Mouse (Mus musculus): ENCODE measurements at regions not wholly inside any gene's neighbourhood (a gene's known extent, or its start where the extent isn't known, plus 50 kb on each side); places are given as distances from the start of the nearest gene placed in this dataset.

- no peak for DNase-seq (ENCODE audit: low read depth, low spot score)
Measured at GRCm38 (mm10) chr9:113488651-113489050, 219.4 kb downstream of the Pdcd6ip start.

- DNase-seq (ENCODE audit: low read depth, low spot score), result no peak
Measured at GRCm38 (mm10) chr9:113486494-113487081, 221.5 kb downstream of the Pdcd6ip start.

GRCm38 (mm10) chr9:113479897-113480296 lies 228.2 kb downstream of the Pdcd6ip start:
- DNase-seq (ENCODE audit: low read depth, low spot score), result no peak

- DNase-seq (ENCODE audit: low read depth, low spot score), result no peak
Measured at GRCm38 (mm10) chr9:113478761-113479265, 229.2 kb downstream of the Pdcd6ip start.

GRCm38 (mm10) chr9:113471781-113472180 lies 236.3 kb downstream of the Pdcd6ip start:
- DNase-seq (ENCODE audit: low read depth, low spot score), result no peak

- DNase-seq (ENCODE audit: low read depth, low spot score), result no peak
Measured at GRCm38 (mm10) chr9:113462888-113463287, 245.2 kb downstream of the Pdcd6ip start.

- DNase-seq (ENCODE audit: low read depth, low spot score), result no peak
Measured at GRCm38 (mm10) chr9:113462267-113462887, 245.7 kb downstream of the Pdcd6ip start.

GRCm38 (mm10) chr9:113459885-113460284 lies 248.2 kb downstream of the Pdcd6ip start:
- DNase-seq (ENCODE audit: low read depth, low spot score), result no peak

GRCm38 (mm10) chr9:113459221-113459620 lies 248.8 kb downstream of the Pdcd6ip start:
- no peak for DNase-seq (ENCODE audit: low read depth, low spot score)

GRCm38 (mm10) chr9:113458741-113459154 lies 249.3 kb downstream of the Pdcd6ip start:
- no peak for DNase-seq (ENCODE audit: low read depth, low spot score)

- DNase-seq (ENCODE audit: low read depth, low spot score), result no peak
Measured at GRCm38 (mm10) chr9:113457169-113457850, 250.7 kb downstream of the Pdcd6ip start.

- peak; percentile 1 for DNase-seq (ENCODE audit: low read depth, low spot score)
Measured at GRCm38 (mm10) chr9:113455577-113455976, 252.5 kb downstream of the Pdcd6ip start.

GRCm38 (mm10) chr9:113453231-113453630 lies 254.8 kb downstream of the Pdcd6ip start:
- DNase-seq (ENCODE audit: low read depth, low spot score), result no peak

- DNase-seq (ENCODE audit: low read depth, low spot score), result peak; percentile 50
Measured at GRCm38 (mm10) chr9:113441770-113442411, 266.2 kb downstream of the Pdcd6ip start.

- no peak for DNase-seq (ENCODE audit: low read depth, low spot score)
Measured at GRCm38 (mm10) chr9:113438394-113438793, 269.7 kb downstream of the Pdcd6ip start.

GRCm38 (mm10) chr9:113435921-113436320 lies 272.1 kb downstream of the Pdcd6ip start:
- no peak for DNase-seq (ENCODE audit: low read depth, low spot score)

GRCm38 (mm10) chr9:113433424-113433823 lies 274.6 kb downstream of the Pdcd6ip start:
- no peak for DNase-seq (ENCODE audit: low read depth, low spot score)

- no peak for DNase-seq (ENCODE audit: low read depth, low spot score)
Measured at GRCm38 (mm10) chr9:113432601-113433179, 275.4 kb downstream of the Pdcd6ip start.

GRCm38 (mm10) chr9:113430411-113430810 lies 277.6 kb downstream of the Pdcd6ip start:
- DNase-seq (ENCODE audit: low read depth, low spot score), result no peak

- DNase-seq (ENCODE audit: low read depth, low spot score), result no peak
Measured at GRCm38 (mm10) chr9:113427281-113427680, 280.8 kb downstream of the Pdcd6ip start.

- no peak for DNase-seq (ENCODE audit: low read depth, low spot score)
Measured at GRCm38 (mm10) chr9:113426324-113426723, 281.7 kb downstream of the Pdcd6ip start.

- peak; percentile 7 for DNase-seq (ENCODE audit: low read depth, low spot score)
Measured at GRCm38 (mm10) chr9:113421645-113422044, 286.4 kb downstream of the Pdcd6ip start.

Measured in 3T3-L1 (cell line).